Mouse (Mus musculus): Measurements from ENCODE around the gene Slc25a28. TPM values are rescaled to one million over a fixed set of nuclear protein-coding genes. Genes with fewer than 3 reads are reported as not detected.

Slc25a28 gene
- polyA plus RNA-seq (2015; fragmentation: Nextera tagmentation; extraction: Ambion mirVana), result 17.3 and 19.5 TPM in 2 replicates

DNA sequence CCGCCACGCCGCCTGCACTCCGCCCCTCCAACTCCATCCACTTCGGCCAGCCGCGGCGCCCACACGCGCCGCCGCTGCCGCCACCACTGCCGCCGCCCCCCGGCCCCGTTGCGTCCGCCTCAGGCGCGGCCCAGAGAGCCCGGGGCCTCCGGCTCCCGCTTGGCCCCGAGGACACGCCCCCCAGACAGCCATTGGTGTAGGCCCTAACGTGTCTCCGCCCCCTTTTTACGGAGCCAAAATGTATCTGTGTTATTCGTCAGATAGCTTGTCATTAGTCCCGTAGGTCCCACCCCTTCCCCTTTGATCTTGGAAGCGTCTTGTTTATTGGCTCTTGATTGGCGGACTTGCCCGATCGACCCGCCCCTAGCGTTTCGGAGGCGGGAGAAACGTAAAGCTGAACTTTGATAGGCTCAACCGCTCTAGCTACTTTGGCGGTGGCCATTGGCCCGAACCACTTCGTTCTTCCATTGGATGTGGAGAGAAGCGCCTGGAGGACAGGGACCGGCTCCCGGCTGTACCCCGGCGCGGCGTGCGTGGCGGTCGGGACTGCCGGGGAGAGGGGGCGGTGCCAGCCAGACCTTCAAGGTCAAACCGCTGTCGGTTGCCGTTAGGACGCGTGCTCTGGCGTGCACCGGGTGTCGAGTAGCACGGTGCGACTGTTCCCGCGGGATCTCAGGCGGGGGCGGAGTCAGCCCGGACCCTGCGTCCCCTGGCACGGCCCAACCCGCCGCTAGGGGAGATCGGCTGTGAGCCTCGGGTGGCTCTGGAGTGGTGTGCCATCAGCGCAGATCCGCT is at the start of gene Slc25a28:
Gene Slc25a28, minus strand, starts transcription at position 152 of the 795 bp plus-strand sequence.
- H3K27me3 ChIP-seq, result no peaks in the 10 kb centered on the region
- ATAC-seq (ENCODE audit: insufficient number of reproducible peaks, low FRiP score, low TSS enrichment, low read depth), result peak; percentile 98
- no peaks in the 10 kb centered on the region for H3K36me3 ChIP-seq
- H3K9ac ChIP-seq, result peak within 1 kb of the TSS; percentile 85
- peak within 1 kb of the TSS; percentile 98 for H3K27ac ChIP-seq (replicated peaks)
- WGBS, result under 1% methylated on average over 79 of the region's 79 CpGs
- H3K9me3 ChIP-seq (replicated peaks), result no peaks in the 10 kb centered on the region
- peaks cover 28% of the 10 kb centered on the region for H3K4me1 ChIP-seq
- peak within 1 kb of the TSS; percentile 93 for H3K4me3 ChIP-seq (replicated peaks)
- H3K4me2 ChIP-seq (replicated peaks), result peak within 1 kb of the TSS; percentile 93

DNA sequence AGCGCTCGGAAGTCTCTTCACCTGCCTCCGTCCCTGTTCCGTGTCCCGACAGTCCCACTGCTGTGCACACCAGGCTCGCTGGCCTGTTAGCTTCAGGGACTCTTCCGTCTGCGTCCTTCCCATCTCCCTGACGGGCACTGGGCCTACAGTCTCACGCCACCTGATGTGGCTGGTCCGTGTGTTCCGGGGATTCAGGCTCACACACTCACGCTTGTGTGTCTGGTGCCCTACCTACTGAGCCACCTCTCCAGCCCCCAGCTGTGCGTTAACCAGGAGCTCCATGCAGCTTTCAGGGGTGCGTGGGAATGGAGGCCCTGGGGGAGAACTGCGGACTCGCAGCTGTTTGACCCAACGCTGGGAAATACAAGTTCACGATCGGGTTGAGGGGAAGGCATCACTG is 49.5 kb upstream of the Slc25a28 start:
- Histone ChIP-seq H3K9me3 (replicated peaks) (no peaks in the 10 kb centered on the region), H3K4me2 (replicated peaks) (no peak overlapping the region), H3K27ac (replicated peaks) (no peak overlapping the region), H3K27me3 (no peaks in the 10 kb centered on the region), H3K4me1 (no peaks in the 10 kb centered on the region), H3K36me3 (peaks cover 69% of the 10 kb centered on the region), H3K4me3 (replicated peaks) (no peak overlapping the region), H3K9ac (no peak overlapping the region)
- 90% methylated on average over 20 of the region's 20 CpGs for WGBS
- no peak for ATAC-seq (ENCODE audit: insufficient number of reproducible peaks, low FRiP score, low TSS enrichment, low read depth)

DNA sequence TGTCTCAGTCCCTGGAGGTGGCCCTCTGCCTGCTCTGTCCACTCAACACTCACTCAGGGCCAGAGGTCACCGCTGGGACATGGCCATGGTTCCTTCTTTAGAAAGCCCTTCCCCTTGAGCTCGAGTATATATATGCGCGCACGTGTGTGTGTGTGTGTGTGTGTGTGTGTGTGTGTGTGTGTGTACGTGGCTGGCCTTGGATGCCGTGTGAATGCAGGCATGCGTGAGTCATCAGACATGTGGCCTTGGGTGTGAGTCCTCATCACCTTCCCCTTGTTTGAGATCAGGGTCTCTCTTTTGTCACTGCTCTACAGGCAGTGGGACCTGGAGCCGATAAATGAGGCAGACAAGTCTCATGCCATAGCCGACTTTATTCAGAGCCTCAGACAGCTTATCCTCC is 48.8 kb upstream of the Slc25a28 start:
- Histone ChIP-seq H3K4me3 (replicated peaks) (no peak overlapping the region), H3K9me3 (replicated peaks) (no peaks in the 10 kb centered on the region), H3K27me3 (no peaks in the 10 kb centered on the region), H3K36me3 (peaks cover 74% of the 10 kb centered on the region), H3K4me1 (no peaks in the 10 kb centered on the region), H3K9ac (no peak overlapping the region), H3K4me2 (replicated peaks) (no peak overlapping the region), H3K27ac (replicated peaks) (no peak overlapping the region)
- no peak for ATAC-seq (ENCODE audit: insufficient number of reproducible peaks, low FRiP score, low TSS enrichment, low read depth)
- WGBS, result 84% methylated on average over 10 of the region's 10 CpGs

DNA sequence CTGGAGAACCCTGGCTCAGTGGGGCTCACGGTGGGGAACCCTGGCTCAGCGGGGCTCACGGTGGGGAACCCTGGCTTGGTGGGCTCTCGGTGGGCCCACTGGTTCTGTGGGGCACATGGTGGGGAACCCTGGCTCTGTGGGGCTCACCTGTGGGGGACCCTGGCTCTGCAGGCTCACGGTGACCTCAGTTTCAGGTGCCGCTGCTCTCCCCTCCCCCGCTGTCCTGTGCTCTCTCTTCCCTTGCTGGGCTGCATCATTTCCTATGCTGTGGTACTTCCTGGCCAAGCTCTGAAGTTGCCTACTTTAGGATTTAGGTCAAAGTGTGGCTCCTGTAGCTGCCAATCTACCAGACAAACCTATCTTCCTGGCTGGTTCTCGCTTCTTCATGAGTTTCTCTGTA is 48.2 kb upstream of the Slc25a28 start:
- Histone ChIP-seq H3K4me1 (no peaks in the 10 kb centered on the region), H3K27me3 (no peaks in the 10 kb centered on the region), H3K27ac (replicated peaks) (no peak overlapping the region), H3K4me3 (replicated peaks) (no peak overlapping the region), H3K4me2 (replicated peaks) (no peak overlapping the region), H3K9ac (no peak overlapping the region), H3K9me3 (replicated peaks) (no peaks in the 10 kb centered on the region), H3K36me3 (peaks cover 74% of the 10 kb centered on the region)
- no peak for ATAC-seq (ENCODE audit: insufficient number of reproducible peaks, low FRiP score, low TSS enrichment, low read depth)
- WGBS, result 75% methylated on average over 8 of the region's 8 CpGs

DNA sequence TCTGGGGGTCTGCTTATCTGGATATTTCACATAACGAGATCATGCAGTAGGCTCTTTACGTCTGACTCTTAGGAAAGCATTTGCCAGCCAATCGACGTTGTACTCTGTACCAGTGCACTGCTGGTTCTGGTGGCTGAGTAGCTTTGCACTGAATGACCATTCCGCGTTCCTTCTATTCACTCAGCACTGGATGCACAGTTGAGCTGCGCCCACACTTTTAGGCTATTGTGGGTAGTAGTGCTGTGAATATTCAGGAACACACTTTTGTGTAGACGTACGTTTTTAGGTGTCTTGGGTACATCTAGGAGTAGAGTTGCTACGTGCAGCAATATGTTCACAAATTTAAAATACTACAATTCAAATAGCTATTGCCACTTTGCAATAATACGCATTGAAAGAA is 45.4 kb upstream of the Slc25a28 start:
- WGBS, result 95% methylated on average over 11 of the region's 11 CpGs

DNA sequence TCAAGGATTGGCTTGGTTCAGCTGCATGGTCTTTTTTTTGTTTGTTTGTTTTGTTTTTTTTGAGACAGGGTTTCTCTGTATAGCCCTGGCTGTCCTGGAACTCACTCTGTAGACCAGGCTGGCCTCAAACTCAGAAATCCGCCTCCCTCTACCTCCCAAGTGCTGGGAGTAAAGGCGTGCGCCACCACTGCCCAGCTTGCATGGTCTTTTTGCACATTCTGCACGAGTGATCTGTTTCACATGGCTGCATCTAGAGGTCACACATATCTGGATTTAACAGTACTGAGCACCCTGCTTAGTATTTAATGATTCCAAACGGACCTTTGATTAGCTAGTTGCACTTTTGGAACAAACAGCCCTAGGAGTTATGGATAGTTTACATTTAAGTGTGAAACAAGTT is 37.3 kb upstream of the Slc25a28 start:
- Histone ChIP-seq H3K27me3 (no peaks in the 10 kb centered on the region), H3K27ac (replicated peaks) (no peak overlapping the region), H3K36me3 (peaks cover 30% of the 10 kb centered on the region; the same call in 1 of the 2 replicates), H3K9ac (no peak overlapping the region), H3K4me2 (replicated peaks) (no peak overlapping the region), H3K9me3 (replicated peaks) (no peaks in the 10 kb centered on the region), H3K4me3 (replicated peaks) (no peak overlapping the region), H3K4me1 (no peaks in the 10 kb centered on the region)
- WGBS, result 76% methylated on average over 5 of the region's 5 CpGs
- no peak for ATAC-seq (ENCODE audit: insufficient number of reproducible peaks, low FRiP score, low TSS enrichment, low read depth)

More for the DNA sequence above, 45.4 kb upstream of the Slc25a28 start:
- Histone ChIP-seq H3K27ac (replicated peaks) (no peak overlapping the region), H3K36me3 (peaks cover 53% of the 10 kb centered on the region), H3K4me1 (no peaks in the 10 kb centered on the region), H3K9me3 (replicated peaks) (no peaks in the 10 kb centered on the region), H3K9ac (no peak overlapping the region), H3K27me3 (no peaks in the 10 kb centered on the region), H3K4me2 (replicated peaks) (no peak overlapping the region), H3K4me3 (replicated peaks) (no peak overlapping the region)
- ATAC-seq (ENCODE audit: insufficient number of reproducible peaks, low FRiP score, low TSS enrichment, low read depth), result no peak

DNA sequence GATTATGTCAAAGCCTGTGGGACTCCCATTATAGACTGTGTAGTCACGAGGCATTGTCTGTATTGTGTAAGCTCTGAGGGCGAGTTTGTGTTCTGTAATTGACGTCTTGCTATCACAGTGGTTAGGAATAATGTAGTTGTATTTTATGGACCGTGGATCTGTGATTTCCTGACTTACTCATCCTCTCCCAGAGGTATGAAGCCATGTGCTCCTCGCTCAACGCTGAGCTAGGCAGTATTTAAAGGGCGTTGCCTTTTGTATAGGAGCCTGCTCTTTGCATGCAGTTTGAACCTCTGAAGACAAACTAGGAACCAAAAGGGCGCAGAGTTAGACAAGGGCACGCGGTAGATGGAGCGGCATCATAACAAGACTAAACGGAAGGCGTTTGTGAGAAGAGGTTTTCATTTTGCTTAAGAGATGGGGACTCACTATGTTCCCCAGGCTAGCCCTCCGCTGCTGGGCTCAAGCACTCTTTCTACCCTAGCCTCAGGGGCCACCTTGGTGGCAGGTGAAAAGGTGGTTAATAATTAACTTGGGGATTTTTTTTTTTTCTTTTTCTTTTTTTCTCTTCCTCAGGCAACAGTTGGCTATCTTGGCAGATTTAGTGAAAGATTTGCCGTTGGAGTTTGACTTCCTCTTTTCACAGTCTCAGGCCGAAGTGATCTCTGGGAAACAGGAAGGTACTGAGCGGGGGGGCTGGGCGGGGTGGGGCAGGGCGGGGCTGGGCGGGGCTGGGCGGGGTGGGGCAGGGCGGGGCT is 36.7 kb upstream of the Slc25a28 start:
- Histone ChIP-seq H3K27me3 (no peaks in the 10 kb centered on the region), H3K36me3 (peaks cover 34% of the 10 kb centered on the region; the same call in 1 of the 2 replicates), H3K4me1 (no peaks in the 10 kb centered on the region), H3K4me2 (replicated peaks) (no peak overlapping the region), H3K9ac (no peak overlapping the region), H3K9me3 (replicated peaks) (no peaks in the 10 kb centered on the region), H3K4me3 (replicated peaks) (no peak overlapping the region), H3K27ac (replicated peaks) (no peak overlapping the region)
- ATAC-seq (ENCODE audit: insufficient number of reproducible peaks, low FRiP score, low TSS enrichment, low read depth), result no peak
- 56% methylated on average over 22 of the region's 22 CpGs for WGBS

DNA sequence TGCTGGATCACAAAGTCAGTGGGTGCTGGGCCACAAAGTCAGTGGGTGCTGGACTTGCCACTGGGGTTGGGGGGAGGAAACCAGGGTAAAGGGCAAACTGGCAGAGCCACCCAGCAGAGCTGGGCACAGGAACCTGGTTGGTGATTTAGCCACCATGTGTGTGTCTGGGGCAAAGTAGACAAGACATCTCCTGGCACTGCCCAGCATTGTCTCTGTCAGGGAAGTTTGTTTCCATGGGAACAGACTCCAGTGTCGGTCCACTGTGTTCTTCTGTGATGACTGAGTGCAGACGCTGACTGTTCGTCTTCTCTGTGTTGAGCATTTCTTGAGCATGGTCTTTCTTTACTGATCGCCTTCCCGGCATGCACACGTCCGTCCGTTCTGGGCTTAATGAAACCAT is 34.6 kb upstream of the Slc25a28 start:
- no peak overlapping the region for H3K4me2 ChIP-seq (replicated peaks)
- H3K4me1 ChIP-seq, result no peaks in the 10 kb centered on the region
- H3K4me3 ChIP-seq (replicated peaks), result no peak overlapping the region
- no peak overlapping the region for H3K27ac ChIP-seq (replicated peaks)
- no peaks in the 10 kb centered on the region for H3K9me3 ChIP-seq (replicated peaks)
- ATAC-seq (ENCODE audit: insufficient number of reproducible peaks, low FRiP score, low TSS enrichment, low read depth), result no peak
- no peaks in the 10 kb centered on the region for H3K27me3 ChIP-seq
- no peak overlapping the region for H3K9ac ChIP-seq
- peaks cover 49% of the 10 kb centered on the region for H3K36me3 ChIP-seq
- 82% methylated on average over 8 of the region's 8 CpGs for WGBS

DNA sequence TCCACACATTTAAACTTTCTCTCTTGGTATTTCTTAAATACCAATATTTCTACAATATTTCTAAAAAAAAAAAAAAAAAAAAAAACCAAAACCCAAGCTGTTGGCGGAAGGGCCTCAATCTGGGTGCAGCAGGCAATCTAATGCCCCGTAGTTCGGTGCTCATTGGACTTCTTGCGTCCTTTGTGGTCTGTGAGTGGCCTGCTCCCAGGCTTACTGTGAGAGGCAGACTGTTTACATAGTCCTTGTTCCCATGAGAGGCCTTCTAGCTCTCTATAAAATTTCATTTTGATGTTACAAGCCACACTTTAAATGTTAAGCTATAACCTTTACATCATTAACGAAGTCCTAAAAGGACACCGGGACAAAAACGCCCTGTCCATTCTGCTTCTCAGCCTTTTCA is 33.5 kb upstream of the Slc25a28 start:
- no peak for ATAC-seq (ENCODE audit: insufficient number of reproducible peaks, low FRiP score, low TSS enrichment, low read depth)
- H3K9ac ChIP-seq, result no peak overlapping the region
- H3K4me3 ChIP-seq (replicated peaks), result no peak overlapping the region
- no peaks in the 10 kb centered on the region for H3K9me3 ChIP-seq (replicated peaks)
- peaks cover 52% of the 10 kb centered on the region for H3K36me3 ChIP-seq
- 91% methylated on average over 7 of the region's 7 CpGs for WGBS
- no peak overlapping the region for H3K27ac ChIP-seq (replicated peaks)
- H3K27me3 ChIP-seq, result no peaks in the 10 kb centered on the region
- no peak overlapping the region for H3K4me2 ChIP-seq (replicated peaks)
- no peaks in the 10 kb centered on the region for H3K4me1 ChIP-seq

DNA sequence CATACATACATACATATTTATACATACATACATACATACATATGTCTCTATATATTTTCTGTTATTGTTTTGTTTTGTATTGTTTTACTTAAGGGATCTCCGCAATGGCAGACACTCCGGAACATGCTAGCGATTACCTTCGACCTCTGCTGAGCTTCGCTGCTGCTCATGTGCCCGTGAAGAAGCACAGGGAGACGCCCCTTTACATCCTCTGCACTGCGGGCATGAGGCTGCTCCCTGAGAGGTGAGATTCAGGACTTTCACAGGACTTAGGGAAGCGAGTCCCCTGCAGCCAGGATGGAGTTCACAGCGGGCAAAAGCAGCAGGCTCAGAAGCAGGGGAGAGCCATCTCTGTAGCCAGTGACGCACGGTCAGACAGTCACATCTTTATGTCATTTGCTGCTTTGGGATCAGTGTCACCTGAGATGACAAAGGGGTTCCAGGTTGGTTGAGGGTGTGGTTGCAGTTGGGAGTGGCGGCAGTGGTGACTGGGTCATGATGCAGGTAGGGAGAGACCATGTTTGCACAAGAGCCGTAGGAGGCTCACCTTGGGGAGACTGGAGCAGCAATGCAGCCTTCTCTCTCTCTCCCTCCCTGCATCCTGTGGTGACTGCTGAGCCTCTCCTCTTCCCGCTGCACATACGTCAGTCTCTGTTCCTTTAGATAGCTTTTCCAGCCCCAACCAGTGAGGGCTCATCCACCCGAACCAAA is 30.3 kb upstream of the Slc25a28 start:
- ATAC-seq (ENCODE audit: insufficient number of reproducible peaks, low FRiP score, low TSS enrichment, low read depth), result no peak
- H3K9ac ChIP-seq, result no peak overlapping the region
- H3K27me3 ChIP-seq, result no peaks in the 10 kb centered on the region
- H3K36me3 ChIP-seq, result peaks cover 68% of the 10 kb centered on the region
- H3K27ac ChIP-seq (replicated peaks), result no peak overlapping the region
- no peak overlapping the region for H3K4me2 ChIP-seq (replicated peaks)
- WGBS, result 89% methylated on average over 17 of the region's 17 CpGs
- no peaks in the 10 kb centered on the region for H3K4me1 ChIP-seq
- H3K9me3 ChIP-seq (replicated peaks), result no peaks in the 10 kb centered on the region
- no peak overlapping the region for H3K4me3 ChIP-seq (replicated peaks)

DNA sequence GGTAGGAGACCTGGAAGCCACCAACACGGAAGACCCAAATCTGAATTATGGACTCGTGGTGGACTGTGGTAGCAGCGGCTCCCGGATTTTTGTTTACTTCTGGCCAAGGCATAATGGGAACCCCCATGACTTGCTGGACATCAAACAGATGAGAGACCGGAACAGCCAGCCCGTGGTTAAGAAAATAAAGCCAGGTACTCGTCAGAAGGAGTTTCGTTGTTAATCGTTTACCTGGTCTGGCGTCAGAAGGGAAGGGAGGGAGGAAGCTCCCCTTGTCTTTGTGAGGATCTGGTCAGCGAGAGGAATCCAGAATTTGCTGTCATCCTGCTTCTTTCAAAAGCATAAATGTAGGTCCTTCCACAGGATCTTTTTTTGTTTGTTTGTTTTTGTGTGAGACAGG is 29.5 kb upstream of the Slc25a28 start:
- ATAC-seq (ENCODE audit: insufficient number of reproducible peaks, low FRiP score, low TSS enrichment, low read depth), result no peak
- 88% methylated on average over 11 of the region's 11 CpGs for WGBS
- H3K36me3 ChIP-seq, result peaks cover 69% of the 10 kb centered on the region
- no peak overlapping the region for H3K4me2 ChIP-seq (replicated peaks)
- no peaks in the 10 kb centered on the region for H3K4me1 ChIP-seq
- no peak overlapping the region for H3K4me3 ChIP-seq (replicated peaks)
- no peak overlapping the region for H3K27ac ChIP-seq (replicated peaks)
- no peaks in the 10 kb centered on the region for H3K27me3 ChIP-seq
- H3K9me3 ChIP-seq (replicated peaks), result no peaks in the 10 kb centered on the region
- no peak overlapping the region for H3K9ac ChIP-seq
